Mouse (Mus musculus): ENCODE data around the gene Matn1. TPM values are rescaled to one million over a fixed set of nuclear protein-coding genes. Genes with fewer than 3 reads are reported as not detected.

Matn1 gene
- polyA plus RNA-seq, 1 experiment from 2014 or later, result 12.1 TPM

DNA sequence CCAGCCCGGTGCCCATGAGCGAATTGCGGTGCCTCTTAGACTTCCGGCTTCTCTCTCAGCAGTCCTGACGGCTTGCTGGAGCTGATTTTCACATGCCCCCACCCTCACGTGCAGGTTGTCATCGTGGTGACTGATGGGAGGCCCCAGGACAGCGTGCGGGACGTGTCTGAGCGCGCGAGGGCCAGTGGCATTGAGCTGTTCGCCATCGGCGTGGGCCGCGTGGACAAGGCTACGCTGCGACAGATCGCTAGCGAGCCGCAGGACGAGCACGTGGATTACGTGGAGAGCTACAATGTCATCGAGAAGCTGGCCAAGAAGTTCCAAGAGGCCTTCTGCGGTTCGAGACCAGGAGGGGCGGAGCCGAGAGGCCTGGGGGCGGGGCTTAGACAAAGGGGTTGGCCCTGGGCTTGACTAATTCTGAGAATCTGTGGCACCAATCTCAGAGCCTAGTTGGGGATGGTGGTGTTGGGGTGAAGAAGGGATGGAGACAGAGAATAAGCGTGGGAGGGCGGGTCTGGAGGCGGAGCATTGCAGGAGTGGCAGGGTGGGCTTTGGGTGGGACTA, 5.7 kb downstream of the Matn1 start:
- no peak overlapping the region for H3K27ac ChIP-seq
- H3K9ac ChIP-seq (replicated peaks), result no peak overlapping the region
- 81% methylated on average over 35 of the region's 35 CpGs for WGBS
- no peak overlapping the region for H3K4me2 ChIP-seq
- peaks cover 7% of the 10 kb centered on the region; the same call in 1 of the 2 replicates for H3K27me3 ChIP-seq
- H3K9me3 ChIP-seq, result 0 out of 2 replicates have a peak, but pooled peaks cover 4% of the 10 kb centered on the region
- H3K36me3 ChIP-seq, result no peaks in the 10 kb centered on the region
- ATAC-seq (ENCODE audit: insufficient number of reproducible peaks, insufficient read depth, low FRiP score, low TSS enrichment, low read depth), result no peak
- H3K4me3 ChIP-seq (replicated peaks), result no peak overlapping the region
- H3K4me1 ChIP-seq (replicated peaks), result peaks cover 6% of the 10 kb centered on the region; the same call in 1 of the 2 replicates

DNA sequence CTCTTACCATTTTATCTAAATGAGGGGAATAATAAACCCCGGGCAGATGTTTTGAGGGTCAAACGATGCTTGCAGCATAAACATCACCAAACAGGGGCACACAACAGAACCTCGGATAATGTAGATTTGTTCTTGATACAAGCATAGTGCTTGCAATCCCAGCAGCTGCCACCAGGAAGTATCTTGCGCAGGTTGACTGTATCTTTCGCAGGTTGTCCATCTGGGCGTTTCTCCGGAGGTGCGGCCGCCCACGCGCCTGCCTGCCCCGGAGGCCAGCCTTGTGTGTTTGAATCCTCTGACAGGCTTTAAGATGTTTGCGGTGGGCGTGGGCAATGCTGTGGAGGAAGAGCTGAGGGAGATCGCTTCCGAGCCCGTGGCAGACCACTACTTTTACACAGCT, 8.3 kb downstream of the Matn1 start:
- Histone ChIP-seq H3K27ac (no peak overlapping the region), H3K9me3 (0 out of 2 replicates have a peak, but pooled peaks cover 4% of the 10 kb centered on the region), H3K4me1 (replicated peaks) (no peaks in the 10 kb centered on the region; the same call in 1 of the 2 replicates), H3K36me3 (no peaks in the 10 kb centered on the region), H3K27me3 (peaks cover 7% of the 10 kb centered on the region; the same call in 1 of the 2 replicates), H3K4me3 (replicated peaks) (no peak overlapping the region), H3K9ac (replicated peaks) (no peak overlapping the region), H3K4me2 (no peak overlapping the region)
- ATAC-seq (ENCODE audit: insufficient number of reproducible peaks, insufficient read depth, low FRiP score, low TSS enrichment, low read depth), result no peak
- 39% methylated on average over 17 of the region's 17 CpGs for WGBS

DNA sequence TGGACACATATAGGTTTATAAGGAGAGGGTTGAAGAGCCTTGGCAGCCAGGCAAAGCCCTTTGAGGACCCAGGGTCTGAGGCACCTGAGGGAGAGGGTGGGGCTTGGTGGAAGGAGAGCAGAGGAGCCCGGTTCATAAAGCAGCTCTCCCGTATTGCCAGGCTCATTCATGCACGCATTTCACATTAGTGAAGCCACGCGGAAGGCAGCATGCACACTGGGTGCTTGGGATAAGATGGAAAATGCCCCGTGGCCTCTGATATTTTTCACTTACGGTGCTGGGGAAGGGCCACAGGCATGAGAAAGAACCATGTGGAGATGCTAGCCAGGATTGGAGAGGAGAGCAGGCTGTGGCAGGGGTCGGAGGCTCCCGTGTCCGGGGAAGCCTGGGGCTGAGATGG, 13.0 kb downstream of the Matn1 start:
- WGBS, result 83% methylated on average over 10 of the region's 10 CpGs
- Histone ChIP-seq H3K4me1 (replicated peaks) (no peaks in the 10 kb centered on the region; the same call in 1 of the 2 replicates), H3K27ac (no peak overlapping the region)

DNA sequence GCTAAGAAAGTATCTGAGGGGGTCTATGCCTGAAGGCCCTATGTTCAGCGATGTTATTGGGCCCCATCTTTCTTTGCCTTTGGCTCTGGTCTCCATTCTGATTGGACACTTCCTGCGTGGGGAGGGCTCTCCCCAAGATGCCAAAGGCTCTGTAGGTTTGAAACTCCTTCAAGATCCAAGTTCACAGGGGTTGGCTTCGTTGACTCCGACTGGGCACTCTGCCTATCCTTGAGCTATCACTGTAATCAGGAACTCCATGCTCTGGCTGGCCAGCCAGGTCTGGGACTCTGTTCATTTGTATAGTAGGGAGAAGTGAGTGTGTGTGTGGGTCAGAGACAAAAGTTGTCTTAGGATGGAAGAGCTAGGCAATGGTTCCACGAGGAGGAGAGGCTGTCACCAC, 14.6 kb downstream of the Matn1 start:
- H3K4me3 ChIP-seq (replicated peaks), result no peak overlapping the region
- no peak overlapping the region for H3K4me2 ChIP-seq
- no peaks in the 10 kb centered on the region for H3K9me3 ChIP-seq
- 65% methylated on average over 5 of the region's 5 CpGs for WGBS
- H3K9ac ChIP-seq (replicated peaks), result no peak overlapping the region
- peaks cover 11% of the 10 kb centered on the region; the same call in 1 of the 2 replicates for H3K27me3 ChIP-seq
- no peak for ATAC-seq (ENCODE audit: insufficient number of reproducible peaks, insufficient read depth, low FRiP score, low TSS enrichment, low read depth)
- H3K4me1 ChIP-seq (replicated peaks), result no peaks in the 10 kb centered on the region; the same call in 1 of the 2 replicates
- no peak overlapping the region for H3K27ac ChIP-seq
- H3K36me3 ChIP-seq, result no peaks in the 10 kb centered on the region

More for the DNA sequence above, 13.0 kb downstream of the Matn1 start:
- Histone ChIP-seq H3K9ac (replicated peaks) (no peak overlapping the region), H3K36me3 (no peaks in the 10 kb centered on the region), H3K4me2 (no peak overlapping the region), H3K4me3 (replicated peaks) (no peak overlapping the region), H3K9me3 (no peaks in the 10 kb centered on the region), H3K27me3 (peaks cover 11% of the 10 kb centered on the region; the same call in 1 of the 2 replicates)
- no peak for ATAC-seq (ENCODE audit: insufficient number of reproducible peaks, insufficient read depth, low FRiP score, low TSS enrichment, low read depth)

DNA sequence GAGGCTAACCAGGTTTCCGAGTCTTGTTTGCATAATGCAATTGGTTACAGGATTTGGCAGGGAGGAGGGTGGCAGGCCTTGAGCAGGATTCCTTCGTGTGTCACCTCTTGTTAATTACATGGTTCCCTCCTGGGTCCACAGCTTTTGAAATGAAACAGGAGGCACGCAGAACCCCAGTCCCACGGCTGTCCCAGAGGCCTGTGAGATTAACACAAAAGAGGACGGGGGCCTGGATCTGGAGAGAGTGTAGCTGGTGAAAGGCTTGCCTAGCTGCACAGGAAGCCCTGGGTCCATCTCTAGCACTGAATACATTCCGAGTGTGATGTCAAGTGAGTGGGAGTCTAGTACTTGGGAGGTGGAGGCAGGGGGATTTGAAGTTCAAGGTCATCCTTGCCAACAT, 15.5 kb downstream of the Matn1 start:
- Histone ChIP-seq H3K9ac (replicated peaks) (no peak overlapping the region), H3K36me3 (no peaks in the 10 kb centered on the region), H3K27me3 (peaks cover 7% of the 10 kb centered on the region; the same call in 1 of the 2 replicates), H3K9me3 (no peaks in the 10 kb centered on the region), H3K4me1 (replicated peaks) (no peaks in the 10 kb centered on the region; the same call in 1 of the 2 replicates), H3K4me2 (no peak overlapping the region), H3K27ac (no peak overlapping the region), H3K4me3 (replicated peaks) (no peak overlapping the region)
- 61% methylated on average over 6 of the region's 6 CpGs for WGBS
- ATAC-seq (ENCODE audit: insufficient number of reproducible peaks, insufficient read depth, low FRiP score, low TSS enrichment, low read depth), result no peak

DNA sequence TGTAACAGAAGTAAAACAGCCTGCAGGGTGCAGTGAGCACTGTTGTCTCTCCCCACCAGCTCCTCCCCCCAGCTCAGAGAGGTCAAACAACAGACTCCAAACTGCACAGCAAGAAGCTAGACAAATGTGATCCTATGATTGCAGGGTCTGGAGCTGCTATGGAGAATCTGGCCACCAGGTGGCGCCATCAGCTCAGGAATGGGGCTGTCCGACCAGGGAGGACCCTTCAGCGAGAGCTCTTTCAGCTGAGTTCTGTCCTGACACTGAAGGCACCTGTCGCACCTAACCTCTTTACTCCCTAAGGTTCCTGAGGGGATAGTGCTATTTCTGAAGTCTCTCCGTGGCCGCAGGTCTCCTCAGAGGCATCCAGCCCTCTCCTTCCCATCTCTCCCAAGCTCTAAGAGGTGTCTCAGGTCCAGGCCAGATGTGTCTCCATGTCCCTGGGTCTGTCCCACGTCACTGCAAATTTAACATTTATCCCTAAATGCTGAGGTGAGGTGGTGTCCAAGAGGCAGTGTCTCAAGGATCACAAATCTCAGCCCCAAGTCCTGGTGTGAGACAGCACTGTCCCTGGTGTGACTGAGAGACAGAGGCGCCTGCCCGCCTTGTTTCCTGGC, 16.0 kb downstream of the Matn1 start:
- H3K27ac ChIP-seq, result no peak overlapping the region
- H3K9me3 ChIP-seq, result no peaks in the 10 kb centered on the region
- no peak for ATAC-seq (ENCODE audit: insufficient number of reproducible peaks, insufficient read depth, low FRiP score, low TSS enrichment, low read depth)
- no peak overlapping the region for H3K9ac ChIP-seq (replicated peaks)
- H3K4me2 ChIP-seq, result no peak overlapping the region
- no peaks in the 10 kb centered on the region for H3K36me3 ChIP-seq
- no peaks in the 10 kb centered on the region; the same call in 1 of the 2 replicates for H3K4me1 ChIP-seq (replicated peaks)
- WGBS, result 30% methylated on average over 9 of the region's 9 CpGs
- no peak overlapping the region for H3K4me3 ChIP-seq (replicated peaks)
- peaks cover 7% of the 10 kb centered on the region; the same call in 1 of the 2 replicates for H3K27me3 ChIP-seq

DNA sequence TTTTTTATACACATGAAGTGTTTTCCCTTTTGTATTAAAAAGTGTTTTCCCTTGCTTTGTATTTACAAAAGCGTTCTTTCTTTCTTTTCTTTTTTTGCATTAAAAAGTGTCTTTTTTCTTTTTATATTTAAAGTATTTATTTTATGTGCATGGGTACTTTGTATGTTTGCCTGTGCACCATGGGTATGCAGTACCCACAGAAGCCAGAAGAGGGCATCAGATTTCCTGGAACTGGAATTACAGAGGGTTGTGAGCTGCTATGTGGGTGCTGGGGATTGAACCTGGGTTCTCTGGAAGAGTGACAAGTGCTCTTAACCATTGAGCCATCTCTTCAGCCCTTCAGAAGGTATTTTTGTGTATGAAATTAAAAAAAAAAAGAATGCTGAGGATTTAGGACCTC, 27.1 kb downstream of the Matn1 start:
- H3K27ac ChIP-seq, result no peak overlapping the region
- 98% methylated on average over 1 of the region's 1 CpGs for WGBS
- H3K36me3 ChIP-seq, result no peaks in the 10 kb centered on the region
- H3K4me2 ChIP-seq, result no peak overlapping the region
- H3K9me3 ChIP-seq, result 0 out of 2 replicates have a peak, but pooled peaks cover 4% of the 10 kb centered on the region
- H3K9ac ChIP-seq (replicated peaks), result no peak overlapping the region
- no peaks in the 10 kb centered on the region for H3K4me1 ChIP-seq (replicated peaks)
- no peaks in the 10 kb centered on the region for H3K27me3 ChIP-seq
- H3K4me3 ChIP-seq (replicated peaks), result no peak overlapping the region
- no peak for ATAC-seq (ENCODE audit: insufficient number of reproducible peaks, insufficient read depth, low FRiP score, low TSS enrichment, low read depth)

DNA sequence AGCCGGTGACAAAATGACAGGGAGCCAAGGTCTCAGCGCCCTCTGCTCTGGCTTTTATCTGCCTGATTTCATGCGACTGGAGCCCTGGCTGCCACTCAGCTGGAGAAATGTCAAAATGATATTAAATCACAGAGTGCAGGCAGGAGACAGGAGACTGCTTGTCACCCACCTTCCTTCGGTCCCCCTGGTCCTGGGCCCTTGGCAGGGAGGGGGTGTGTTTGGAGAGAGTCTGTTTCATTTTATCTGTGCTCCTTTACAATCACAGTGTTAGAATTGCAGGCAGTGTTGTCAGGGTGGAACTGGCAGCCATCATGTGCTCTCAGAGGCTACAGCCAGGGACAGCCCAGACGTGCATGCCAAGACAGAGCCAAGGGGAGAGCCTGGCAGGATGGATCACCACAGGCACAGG, 28.2 kb downstream of the Matn1 start:
- H3K4me1 ChIP-seq (replicated peaks), result no peaks in the 10 kb centered on the region
- no peak overlapping the region for H3K4me2 ChIP-seq
- no peak overlapping the region for H3K4me3 ChIP-seq (replicated peaks)
- H3K27me3 ChIP-seq, result no peaks in the 10 kb centered on the region
- 80% methylated on average over 5 of the region's 5 CpGs for WGBS
- H3K9me3 ChIP-seq, result 0 out of 2 replicates have a peak, but pooled peaks cover 4% of the 10 kb centered on the region
- no peak overlapping the region for H3K9ac ChIP-seq (replicated peaks)
- no peak for ATAC-seq (ENCODE audit: insufficient number of reproducible peaks, insufficient read depth, low FRiP score, low TSS enrichment, low read depth)
- H3K27ac ChIP-seq, result no peak overlapping the region
- no peaks in the 10 kb centered on the region for H3K36me3 ChIP-seq

DNA sequence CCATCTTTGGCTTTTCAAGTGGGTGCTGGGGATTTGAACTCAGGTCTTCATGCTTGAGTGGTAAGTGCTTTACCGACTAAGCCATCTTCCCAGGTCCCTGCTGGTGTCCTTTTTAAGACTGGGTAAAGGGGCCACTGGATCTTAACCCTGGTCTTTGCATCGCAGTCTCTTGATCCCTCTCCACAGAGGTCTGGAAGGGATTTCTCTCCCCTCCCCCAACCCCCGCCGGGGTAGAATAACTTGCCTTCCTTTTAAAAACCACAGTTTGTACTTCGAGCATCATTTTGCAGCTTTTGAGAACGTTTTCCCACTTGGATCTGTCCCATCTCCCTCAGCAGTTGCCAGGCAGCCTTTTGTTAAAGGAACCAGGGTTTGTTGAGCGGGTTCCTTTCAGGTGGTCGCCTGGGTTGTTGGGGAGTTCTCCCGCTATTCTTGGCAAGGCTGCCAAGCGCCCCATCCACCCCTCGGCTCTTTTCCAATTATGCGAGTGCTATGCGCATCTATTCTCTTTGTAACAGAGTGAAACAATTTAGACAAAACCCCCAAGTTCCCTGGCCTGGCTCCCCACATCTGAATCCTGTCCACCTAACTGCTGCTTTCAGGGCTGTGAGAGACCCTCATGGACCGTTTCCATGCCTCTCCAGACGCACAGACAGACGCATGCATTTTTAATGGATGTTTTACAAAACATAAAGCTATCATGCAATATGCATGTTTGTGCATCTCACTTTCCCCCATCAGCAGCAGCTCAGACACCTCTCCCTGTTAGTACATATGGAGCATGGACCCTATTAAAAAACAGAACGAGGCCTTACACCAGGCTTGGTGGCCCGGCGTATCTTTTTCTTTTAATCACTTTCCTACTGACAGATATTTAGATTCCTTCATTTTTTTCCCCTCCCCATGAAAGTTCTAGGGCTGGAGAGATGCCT, 29.4 kb downstream of the Matn1 start:
- Histone ChIP-seq H3K36me3 (no peaks in the 10 kb centered on the region), H3K4me2 (no peak overlapping the region), H3K4me3 (replicated peaks) (no peak overlapping the region), H3K27me3 (no peaks in the 10 kb centered on the region), H3K9me3 (0 out of 2 replicates have a peak, but pooled peaks cover 4% of the 10 kb centered on the region), H3K27ac (no peak overlapping the region), H3K9ac (replicated peaks) (no peak overlapping the region), H3K4me1 (replicated peaks) (no peaks in the 10 kb centered on the region)
- 69% methylated on average over 19 of the region's 19 CpGs for WGBS
- no peak for ATAC-seq (ENCODE audit: insufficient number of reproducible peaks, insufficient read depth, low FRiP score, low TSS enrichment, low read depth)

DNA sequence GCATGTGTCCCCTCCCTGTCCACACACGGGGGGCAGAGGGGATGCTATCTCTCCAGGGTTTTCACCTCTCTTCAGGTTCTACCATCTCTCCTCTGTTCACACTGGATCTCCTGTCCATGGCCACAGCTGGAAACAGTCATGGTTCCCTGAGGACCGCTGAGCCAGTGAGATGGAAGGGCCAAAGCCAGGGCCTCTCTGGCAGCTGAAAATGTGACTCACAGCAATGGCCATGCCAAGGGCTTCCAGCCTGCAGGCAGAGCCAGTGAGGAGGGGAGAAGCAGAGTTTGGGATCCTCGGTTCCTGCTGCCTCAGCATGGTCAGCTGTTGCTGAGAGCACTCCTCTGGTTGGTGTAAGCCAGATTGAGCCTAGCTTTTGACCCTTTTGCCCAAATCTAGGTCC, 34.8 kb downstream of the Matn1 start:
- ATAC-seq (ENCODE audit: insufficient number of reproducible peaks, insufficient read depth, low FRiP score, low TSS enrichment, low read depth), result no peak
- H3K4me3 ChIP-seq (replicated peaks), result no peak overlapping the region
- no peaks in the 10 kb centered on the region for H3K27me3 ChIP-seq
- H3K9me3 ChIP-seq, result no peaks in the 10 kb centered on the region
- no peak overlapping the region for H3K4me2 ChIP-seq
- 67% methylated on average over 3 of the region's 3 CpGs for WGBS
- no peaks in the 10 kb centered on the region for H3K36me3 ChIP-seq
- H3K27ac ChIP-seq, result no peak overlapping the region
- H3K4me1 ChIP-seq (replicated peaks), result no peaks in the 10 kb centered on the region
- H3K9ac ChIP-seq (replicated peaks), result no peak overlapping the region

Measured in limb, embryonic 12.5 days (tissue).